Mouse (Mus musculus) myocyte (in vitro differentiated cells): ENCODE measurements around the gene Txndc15. TPM values are rescaled to one million over a fixed set of nuclear protein-coding genes. Genes with fewer than 3 reads are reported as not detected.
A peak's percentile ranks its signal among the peaks of the same experiment; 100 is the strongest.

Source experiments
- H3K27me3 ChIP-seq: one replicate; pipeline ENCODE4 v1.6.1; 2011; ENCODE audit not compliant: control insufficient read depth, insufficient read depth, insufficient read length
- H3K36me3 ChIP-seq: one replicate; pipeline ENCODE4 v1.6.1; 2011; ENCODE audit not compliant: control insufficient read depth, insufficient read depth
- H3K4me2 ChIP-seq: one replicate; pipeline ENCODE4 v1.6.1; 2011; ENCODE audit warnings: low read depth, control low read depth
- H3K4me3 ChIP-seq: one replicate; pipeline ENCODE4 v1.5.1; 2011; ENCODE audit warnings: mild to moderate bottlenecking, control low read depth, moderate library complexity
- H3K79me2 ChIP-seq: one replicate; pipeline ENCODE4 v1.6.1; 2011; ENCODE audit not compliant: control insufficient read depth, insufficient read depth
- H3ac ChIP-seq: one replicate; pipeline ENCODE4 v1.6.1; 2011; ENCODE audit not compliant: control insufficient read depth, insufficient read length
- CEBPB ChIP-seq: IDR thresholded peaks from 2 replicates; pipeline ENCODE4 v1.6.1; 2011; ENCODE audit warnings: mild to moderate bottlenecking, moderate library complexity; ENCODE audit not compliant: poor library complexity, insufficient read depth, severe bottlenecking
- E2F4 ChIP-seq: IDR thresholded peaks from one replicate; pipeline ENCODE4 v1.6.1; 2011; ENCODE audit warnings: mild to moderate bottlenecking, control low read depth, moderate library complexity; ENCODE audit not compliant: insufficient read depth
- MAX ChIP-seq: IDR thresholded peaks from one replicate; pipeline ENCODE4 v1.6.1; 2011; ENCODE audit warnings: low read depth, mild to moderate bottlenecking, control low read depth
- MYOD1 ChIP-seq, 3 experiments: IDR thresholded peaks; one replicate each; pipeline ENCODE4 v1.6.1; 2011; ENCODE audit warnings: control low read depth in 2 of 3, low read depth in 2 of 3, mild to moderate bottlenecking in 2 of 3, moderate library complexity in 1 of 3; ENCODE audit not compliant: insufficient read length in 2 of 3, control insufficient read depth in 1 of 3
- MYOG ChIP-seq, 3 experiments: IDR thresholded peaks; one replicate each; pipeline ENCODE4 v1.6.1; 2011; ENCODE audit warnings: control low read depth in 2 of 3, low read depth in 2 of 3, mild to moderate bottlenecking in 2 of 3; ENCODE audit not compliant: insufficient read length in 2 of 3, control insufficient read depth in 1 of 3, insufficient read depth in 1 of 3
- POLR2A ChIP-seq: IDR thresholded peaks from one replicate; pipeline ENCODE4 v1.6.1; 2011; ENCODE audit warnings: low read depth, mild to moderate bottlenecking, control low read depth, moderate library complexity; ENCODE audit not compliant: insufficient read length
- POLR2AphosphoS2 ChIP-seq: IDR thresholded peaks from one replicate; pipeline ENCODE4 v1.6.1; 2011; ENCODE audit warnings: low read depth, control low read depth; ENCODE audit not compliant: insufficient read length
- REST ChIP-seq: IDR thresholded peaks from one replicate; pipeline ENCODE4 v1.6.1; 2011; ENCODE audit warnings: mild to moderate bottlenecking, control low read depth, moderate library complexity; ENCODE audit not compliant: insufficient read depth, insufficient read length
- SRF ChIP-seq: IDR thresholded peaks from one replicate; pipeline ENCODE4 v1.6.1; 2011; ENCODE audit warnings: low read depth; ENCODE audit not compliant: control insufficient read depth, insufficient read length
- TCF12 ChIP-seq: IDR thresholded peaks from one replicate; pipeline ENCODE4 v1.6.1; 2011; ENCODE audit warnings: mild to moderate bottlenecking, control low read depth; ENCODE audit not compliant: poor library complexity, insufficient read depth, severe bottlenecking
- TCF3 ChIP-seq: IDR thresholded peaks from one replicate; pipeline ENCODE4 v1.6.1; 2011; ENCODE audit warnings: low read depth, control low read depth; ENCODE audit not compliant: insufficient read length
- USF1 ChIP-seq: IDR thresholded peaks from one replicate; pipeline ENCODE4 v1.6.1; 2011; ENCODE audit warnings: low read depth, mild to moderate bottlenecking, control low read depth, moderate library complexity
- polyA plus RNA-seq: library from polyadenylated mRNA; unstranded; fragments of >200 nt; fragmentation: generic; extraction: Trizol; gene quantifications from one replicate; pipeline ENCODE4 v1.2.1, GENCODE M21; 2012; ENCODE audit warnings: missing spikeins

Gene Txndc15
- polyA plus RNA-seq, 1 experiment = 41.7 TPM

GRCm38 (mm10) chr13:55715167-55715512, 690 bp downstream of the Txndc15 start:
- Histone ChIP-seq H3K4me2 (peak overlapping the region; percentile 77), H3K27me3 (no peaks in the 10 kb centered on the region), H3K4me3 (peak overlapping the region; percentile 57), H3ac (peak overlapping the region; percentile 83), H3K79me2 (peaks cover 12% of the 10 kb centered on the region), H3K36me3 (no peaks in the 10 kb centered on the region)
- TF ChIP-seq MYOD1 (IDR thresholded peaks at IDR 0.05; ENCODE audit: control insufficient read depth in 1 of 3, insufficient read length in 2 of 3, low read depth in 2 of 3) = no peak
- TF ChIP-seq REST = no peak

GRCm38 (mm10) chr13:55715908-55716510, 1.6 kb downstream of the Txndc15 start:
- no peaks in the 10 kb centered on the region for H3K27me3 ChIP-seq
- H3ac ChIP-seq = no peak overlapping the region
- H3K79me2 ChIP-seq = peaks cover 12% of the 10 kb centered on the region
- H3K36me3 ChIP-seq = no peaks in the 10 kb centered on the region
- peak overlapping the region; percentile 77 for H3K4me2 ChIP-seq
- peak overlapping the region; percentile 57 for H3K4me3 ChIP-seq
- no peak for TF ChIP-seq MAX
- TF ChIP-seq USF1 = no peak
- no peak for TF ChIP-seq REST
- TF ChIP-seq TCF3 = no peak
- TF ChIP-seq POLR2AphosphoS2 = no peak
- no peak for TF ChIP-seq POLR2A

- Histone ChIP-seq H3K4me3 (no peak overlapping the region), H3K4me2 (no peak overlapping the region), H3K79me2 (peaks cover 6% of the 10 kb centered on the region), H3K27me3 (no peaks in the 10 kb centered on the region), H3ac (no peak overlapping the region), H3K36me3 (peaks cover 18% of the 10 kb centered on the region)
- TF ChIP-seq POLR2A (no peak), CEBPB (no peak), MYOG (IDR thresholded peaks at IDR 0.05; ENCODE audit: control insufficient read depth in 1 of 3, insufficient read depth in 1 of 3, insufficient read length in 2 of 3, low read depth in 2 of 3) (no peak), SRF (no peak), TCF12 (no peak), TCF3 (no peak)
Measured at GRCm38 (mm10) chr13:55721516-55721915, 7.1 kb downstream of the Txndc15 start.

- Histone ChIP-seq H3K36me3 (peaks cover 18% of the 10 kb centered on the region), H3K27me3 (no peaks in the 10 kb centered on the region), H3K79me2 (peaks cover under 1% of the 10 kb centered on the region), H3ac (no peak overlapping the region), H3K4me3 (no peak overlapping the region), H3K4me2 (no peak overlapping the region)
- no peak for TF ChIP-seq SRF
- TF ChIP-seq POLR2A = no peak
- TF ChIP-seq MAX = no peak
Measured at GRCm38 (mm10) chr13:55721995-55722394, 7.5 kb downstream of the Txndc15 start.

GRCm38 (mm10) chr13:55726598-55727119, 12.2 kb downstream of the Txndc15 start:
- H3K79me2 ChIP-seq = no peaks in the 10 kb centered on the region
- peaks cover 18% of the 10 kb centered on the region for H3K36me3 ChIP-seq
- H3ac ChIP-seq = peak overlapping the region; percentile 63
- H3K4me2 ChIP-seq = peak overlapping the region; percentile 91
- TF ChIP-seq USF1 (no peak), REST (no peak), E2F4 (no peak), MYOG (IDR thresholded peaks at IDR 0.05; ENCODE audit: control insufficient read depth in 1 of 3, insufficient read depth in 1 of 3, insufficient read length in 2 of 3, low read depth in 2 of 3) (no peak), MAX (no peak), TCF3 (no peak), MYOD1 (IDR thresholded peaks at IDR 0.05; ENCODE audit: control insufficient read depth in 1 of 3, insufficient read length in 2 of 3, low read depth in 2 of 3) (no peak), TCF12 (no peak), CEBPB (no peak), POLR2A (no peak), POLR2AphosphoS2 (no peak), SRF (no peak)
- H3K27me3 ChIP-seq = no peaks in the 10 kb centered on the region
- peak overlapping the region; percentile 73 for H3K4me3 ChIP-seq
